Mouse (Mus musculus): ENCODE data around the gene Pold2. TPM values are rescaled to one million over a fixed set of nuclear protein-coding genes. Genes with fewer than 3 reads are reported as not detected.
A peak's percentile ranks its signal among the peaks of the same experiment; 100 is the strongest.

Gene Pold2
- polyA plus RNA-seq, 1 experiment from 2014 or later: 58.8 TPM

GRCm38 (mm10) chr11:5912635-5913034 is 34.5 kb upstream of the Pold2 start:
- Histone ChIP-seq H3K9ac (no peak overlapping the region), H3K36me3 (replicated peaks) (no peaks in the 10 kb centered on the region), H3K27ac (replicated peaks) (no peak overlapping the region), H3K4me3 (replicated peaks) (no peak overlapping the region), H3K9me3 (replicated peaks) (no peaks in the 10 kb centered on the region), H3K4me1 (replicated peaks) (no peaks in the 10 kb centered on the region), H3K4me2 (no peak overlapping the region), H3K27me3 (no peaks in the 10 kb centered on the region; the same call in 1 of the 2 replicates)
- no peak; the same call in 1 of the 2 replicates for ATAC-seq (ENCODE audit: insufficient read depth)
- 24% methylated on average over 5 of the region's 5 CpGs for WGBS (ENCODE audit: insufficient replicate concordance)

- no peak for ATAC-seq (ENCODE audit: insufficient read depth)
- no peak overlapping the region for H3K27ac ChIP-seq (replicated peaks)
- no peak overlapping the region for H3K4me2 ChIP-seq
- no peaks in the 10 kb centered on the region for H3K36me3 ChIP-seq (replicated peaks)
- H3K9me3 ChIP-seq (replicated peaks): no peaks in the 10 kb centered on the region
- no peaks in the 10 kb centered on the region for H3K4me1 ChIP-seq (replicated peaks)
- H3K27me3 ChIP-seq: peaks cover 8% of the 10 kb centered on the region
- 53% methylated on average over 4 of the region's 4 CpGs for WGBS (ENCODE audit: insufficient replicate concordance)
- no peak overlapping the region for H3K9ac ChIP-seq
- H3K4me3 ChIP-seq (replicated peaks): no peak overlapping the region
Measured at GRCm38 (mm10) chr11:5908642-5909041, 30.6 kb upstream of the Pold2 start.

GRCm38 (mm10) chr11:5907096-5907495 is 29.0 kb upstream of the Pold2 start:
- H3K27me3 ChIP-seq: peaks cover 24% of the 10 kb centered on the region
- peaks cover 2% of the 10 kb centered on the region; the same call in 1 of the 2 replicates for H3K4me1 ChIP-seq (replicated peaks)
- no peak overlapping the region for H3K4me3 ChIP-seq (replicated peaks)
- H3K9ac ChIP-seq: no peak overlapping the region
- no peak overlapping the region for H3K4me2 ChIP-seq
- H3K9me3 ChIP-seq (replicated peaks): no peaks in the 10 kb centered on the region
- WGBS (ENCODE audit: insufficient replicate concordance): 59% methylated on average over 5 of the region's 5 CpGs
- no peak overlapping the region for H3K27ac ChIP-seq (replicated peaks)
- no peak for ATAC-seq (ENCODE audit: insufficient read depth)
- H3K36me3 ChIP-seq (replicated peaks): no peaks in the 10 kb centered on the region

GRCm38 (mm10) chr11:5905778-5906518 is 27.9 kb upstream of the Pold2 start:
- no peak overlapping the region for H3K9ac ChIP-seq
- H3K27me3 ChIP-seq: peaks cover 35% of the 10 kb centered on the region
- 73% methylated on average over 10 of the region's 10 CpGs for WGBS (ENCODE audit: insufficient replicate concordance)
- peaks cover 9% of the 10 kb centered on the region; the same call in 1 of the 2 replicates for H3K4me1 ChIP-seq (replicated peaks)
- H3K36me3 ChIP-seq (replicated peaks): no peaks in the 10 kb centered on the region
- H3K9me3 ChIP-seq (replicated peaks): no peaks in the 10 kb centered on the region
- no peak for ATAC-seq (ENCODE audit: insufficient read depth)
- no peak overlapping the region for H3K4me2 ChIP-seq
- H3K4me3 ChIP-seq (replicated peaks): no peak overlapping the region
- H3K27ac ChIP-seq (replicated peaks): no peak overlapping the region

- H3K27ac ChIP-seq (replicated peaks): no peak overlapping the region
- H3K4me3 ChIP-seq (replicated peaks): no peak overlapping the region
- no peak overlapping the region for H3K4me2 ChIP-seq
- H3K9ac ChIP-seq: no peak overlapping the region
- no peaks in the 10 kb centered on the region for H3K36me3 ChIP-seq (replicated peaks)
- peaks cover 9% of the 10 kb centered on the region; the same call in 1 of the 2 replicates for H3K4me1 ChIP-seq (replicated peaks)
- WGBS (ENCODE audit: insufficient replicate concordance): 73% methylated on average over 6 of the region's 6 CpGs
- no peaks in the 10 kb centered on the region for H3K9me3 ChIP-seq (replicated peaks)
- ATAC-seq (ENCODE audit: insufficient read depth): no peak
- H3K27me3 ChIP-seq: peaks cover 46% of the 10 kb centered on the region
Measured at GRCm38 (mm10) chr11:5904871-5905270, 26.8 kb upstream of the Pold2 start.

GRCm38 (mm10) chr11:5904357-5904756 is 26.3 kb upstream of the Pold2 start:
- Histone ChIP-seq H3K27me3 (peaks cover 51% of the 10 kb centered on the region), H3K27ac (replicated peaks) (no peak overlapping the region), H3K4me2 (no peak overlapping the region), H3K4me3 (replicated peaks) (no peak overlapping the region), H3K9ac (no peak overlapping the region), H3K4me1 (replicated peaks) (peaks cover 9% of the 10 kb centered on the region; the same call in 1 of the 2 replicates), H3K9me3 (replicated peaks) (no peaks in the 10 kb centered on the region), H3K36me3 (replicated peaks) (no peaks in the 10 kb centered on the region)
- no peak for ATAC-seq (ENCODE audit: insufficient read depth)
- 83% methylated on average over 19 of the region's 19 CpGs for WGBS (ENCODE audit: insufficient replicate concordance)

GRCm38 (mm10) chr11:5903844-5904243 is 25.8 kb upstream of the Pold2 start:
- Histone ChIP-seq H3K4me1 (replicated peaks) (peaks cover 12% of the 10 kb centered on the region), H3K4me3 (replicated peaks) (no peak overlapping the region), H3K9me3 (replicated peaks) (no peaks in the 10 kb centered on the region), H3K4me2 (no peak overlapping the region), H3K27ac (replicated peaks) (no peak overlapping the region), H3K27me3 (peaks cover 56% of the 10 kb centered on the region), H3K36me3 (replicated peaks) (no peaks in the 10 kb centered on the region), H3K9ac (no peak overlapping the region)
- WGBS (ENCODE audit: insufficient replicate concordance): 54% methylated on average over 2 of the region's 2 CpGs
- no peak for ATAC-seq (ENCODE audit: insufficient read depth)

GRCm38 (mm10) chr11:5902390-5902789 is 24.3 kb upstream of the Pold2 start:
- Histone ChIP-seq H3K4me1 (replicated peaks) (peaks cover 26% of the 10 kb centered on the region), H3K4me2 (peak overlapping the region; percentile 47), H3K9ac (no peak overlapping the region), H3K27me3 (peaks cover 71% of the 10 kb centered on the region), H3K9me3 (replicated peaks) (no peaks in the 10 kb centered on the region), H3K4me3 (replicated peaks) (no peak overlapping the region), H3K36me3 (replicated peaks) (no peaks in the 10 kb centered on the region), H3K27ac (replicated peaks) (no peak overlapping the region)
- WGBS (ENCODE audit: insufficient replicate concordance): 19% methylated on average over 6 of the region's 6 CpGs
- no peak for ATAC-seq (ENCODE audit: insufficient read depth)

- no peak for ATAC-seq (ENCODE audit: insufficient read depth)
- H3K4me1 ChIP-seq (replicated peaks): peaks cover 31% of the 10 kb centered on the region
- no peaks in the 10 kb centered on the region for H3K36me3 ChIP-seq (replicated peaks)
- H3K4me3 ChIP-seq (replicated peaks): peak overlapping the region; percentile 17; the same call in 1 of the 2 replicates
- H3K27me3 ChIP-seq: peaks cover 75% of the 10 kb centered on the region
- H3K9me3 ChIP-seq (replicated peaks): no peaks in the 10 kb centered on the region
- H3K27ac ChIP-seq (replicated peaks): no peak overlapping the region
- no peak overlapping the region for H3K9ac ChIP-seq
- peak overlapping the region; percentile 47 for H3K4me2 ChIP-seq
- 4% methylated on average over 32 of the region's 32 CpGs for WGBS (ENCODE audit: insufficient replicate concordance)
Measured at GRCm38 (mm10) chr11:5901950-5902349, 23.9 kb upstream of the Pold2 start.

- H3K27ac ChIP-seq (replicated peaks): no peak overlapping the region
- H3K9ac ChIP-seq: no peak overlapping the region
- WGBS (ENCODE audit: insufficient replicate concordance): 18% methylated on average over 3 of the region's 3 CpGs
- no peaks in the 10 kb centered on the region for H3K36me3 ChIP-seq (replicated peaks)
- no peaks in the 10 kb centered on the region for H3K9me3 ChIP-seq (replicated peaks)
- ATAC-seq (ENCODE audit: insufficient read depth): no peak
- peak overlapping the region; percentile 47; the same call in 1 of the 2 replicates for H3K4me2 ChIP-seq
- H3K4me3 ChIP-seq (replicated peaks): no peak overlapping the region
- peaks cover 34% of the 10 kb centered on the region for H3K4me1 ChIP-seq (replicated peaks)
- peaks cover 81% of the 10 kb centered on the region for H3K27me3 ChIP-seq
Measured at GRCm38 (mm10) chr11:5901320-5901719, 23.2 kb upstream of the Pold2 start.

- H3K36me3 ChIP-seq (replicated peaks): no peaks in the 10 kb centered on the region
- WGBS (ENCODE audit: insufficient replicate concordance): 79% methylated on average over 10 of the region's 10 CpGs
- H3K27me3 ChIP-seq: peaks cover 90% of the 10 kb centered on the region
- no peak overlapping the region for H3K27ac ChIP-seq (replicated peaks)
- peaks cover 43% of the 10 kb centered on the region for H3K4me1 ChIP-seq (replicated peaks)
- H3K4me2 ChIP-seq: no peak overlapping the region
- no peak for ATAC-seq (ENCODE audit: insufficient read depth)
- no peak overlapping the region for H3K9ac ChIP-seq
- H3K4me3 ChIP-seq (replicated peaks): no peak overlapping the region
- no peaks in the 10 kb centered on the region for H3K9me3 ChIP-seq (replicated peaks)
Measured at GRCm38 (mm10) chr11:5899286-5899685, 21.2 kb upstream of the Pold2 start.
